Mouse (Mus musculus) cerebellum, adult 2 months (tissue): ENCODE results near the gene Zscan26.

Experiments used
- CTCF ChIP-seq: fragments of 200-500 bp; IDR thresholded peaks from 2 replicates; pipeline ENCODE4 v1.5.1; 2011; ENCODE audit warnings: low read depth, mild to moderate bottlenecking, control low read depth, low read length, moderate library complexity, borderline replicate concordance; ENCODE audit not compliant: insufficient read depth
- POLR2A ChIP-seq: fragments of 200-500 bp; IDR thresholded peaks from 2 replicates; pipeline ENCODE4 v1.6.1; 2011; ENCODE audit warnings: low read length, control low read depth, borderline replicate concordance; ENCODE audit not compliant: insufficient read depth

DNA sequence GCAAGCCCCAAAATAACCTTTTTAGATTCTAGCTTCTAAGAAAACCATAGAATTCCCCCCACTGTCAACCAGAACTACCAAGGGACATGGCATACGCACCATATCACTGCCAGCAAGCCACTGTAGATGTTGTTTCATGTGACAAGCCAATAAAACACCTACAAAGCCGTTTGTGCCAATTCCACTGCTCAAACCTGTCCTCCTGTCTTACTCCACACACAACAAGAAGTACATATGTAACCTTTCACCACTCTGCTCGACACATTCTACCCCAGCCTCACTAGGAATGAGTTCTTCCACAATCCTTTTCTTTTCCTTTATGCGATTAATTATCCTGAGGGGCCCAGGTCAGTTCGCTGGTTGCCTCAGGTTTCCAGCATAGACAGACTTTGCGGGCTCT lies 57.9 kb downstream of the Zscan26 start:
- TF ChIP-seq POLR2A (no peak), CTCF (no peak)
